Mouse (Mus musculus) CH12F3 (cell line): Measurements from ENCODE around the gene R3hdml.
"Not testable (repeated sequence)": the region's sequence is repeated elsewhere in the genome, so short reads cannot be mapped to it uniquely, and the experiment has no call there.

Source experiments
- in situ Hi-C: fragments of 300-500 bp; cut with MboI; formaldehyde crosslinking; loops from 2 replicates; pipeline ENCODE4 v1.14.3; 2020; ENCODE audit warnings: low sequenced_read_pairs

Gene R3hdml

DNA sequence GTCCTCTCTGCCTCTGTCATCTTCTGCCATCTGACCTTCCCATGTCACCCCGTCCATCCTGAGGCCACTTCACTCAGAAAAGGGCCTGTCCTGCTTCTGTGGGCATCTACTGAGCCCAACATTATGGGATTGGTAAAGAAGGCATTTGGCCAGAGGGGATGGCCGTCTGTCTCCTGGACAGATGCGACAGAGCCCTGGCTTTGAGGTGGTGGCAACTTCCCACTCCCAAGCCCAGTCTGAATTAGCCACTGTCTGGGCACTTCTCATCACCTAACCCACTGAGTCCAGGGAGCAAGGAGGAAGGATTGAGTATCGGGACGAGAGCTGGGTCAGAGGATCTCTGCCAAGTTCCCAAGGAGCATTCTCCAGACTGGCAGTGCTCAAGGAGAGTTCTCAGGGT, at the start of gene R3hdml:
Gene R3hdml, plus strand, starts transcription at position 301 of the 400 bp plus-strand sequence.
- in situ Hi-C loops, result no loop called here

DNA sequence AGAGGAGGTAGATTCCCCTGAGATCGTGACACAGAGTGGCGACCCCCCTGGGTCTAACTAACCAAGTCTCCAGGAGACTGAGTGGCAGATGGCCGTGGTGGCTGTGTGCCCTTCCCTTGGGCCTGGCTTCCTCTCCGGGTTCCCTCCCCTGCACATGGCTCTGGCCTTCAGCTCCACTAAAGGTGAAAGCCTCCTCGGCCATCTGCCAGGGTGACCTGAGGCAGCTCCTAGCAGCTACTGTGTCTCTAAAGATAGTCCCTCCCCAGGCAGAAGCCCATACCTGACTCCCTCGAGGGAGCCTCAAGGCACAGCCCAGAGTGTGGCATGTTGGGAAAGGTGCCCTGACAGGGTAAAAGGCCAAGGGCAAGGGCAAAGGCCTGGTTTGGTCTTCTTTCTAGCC, 48.6 kb upstream of the R3hdml start:
- in situ Hi-C loops, result no loop called here

DNA sequence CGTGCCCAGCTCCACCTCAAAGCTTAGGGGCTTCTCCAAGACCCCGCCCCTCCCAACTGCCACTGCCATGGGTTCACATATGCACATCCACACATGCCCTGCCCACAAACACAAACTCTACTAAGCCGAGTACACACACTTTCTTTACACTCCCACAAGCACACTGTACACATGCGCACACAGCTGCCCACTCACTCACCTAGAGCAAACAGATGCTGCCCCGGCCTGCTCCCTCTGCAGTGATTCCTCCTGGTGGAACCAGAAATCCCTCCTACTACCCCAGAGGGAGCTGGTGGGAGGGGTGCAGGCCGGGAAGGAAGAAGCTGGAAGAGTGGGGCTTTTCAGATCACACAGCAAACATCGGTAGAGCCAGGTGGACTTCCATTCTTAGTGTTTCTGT, 48.1 kb upstream of the R3hdml start:
- in situ Hi-C loops, result no loop called here

DNA sequence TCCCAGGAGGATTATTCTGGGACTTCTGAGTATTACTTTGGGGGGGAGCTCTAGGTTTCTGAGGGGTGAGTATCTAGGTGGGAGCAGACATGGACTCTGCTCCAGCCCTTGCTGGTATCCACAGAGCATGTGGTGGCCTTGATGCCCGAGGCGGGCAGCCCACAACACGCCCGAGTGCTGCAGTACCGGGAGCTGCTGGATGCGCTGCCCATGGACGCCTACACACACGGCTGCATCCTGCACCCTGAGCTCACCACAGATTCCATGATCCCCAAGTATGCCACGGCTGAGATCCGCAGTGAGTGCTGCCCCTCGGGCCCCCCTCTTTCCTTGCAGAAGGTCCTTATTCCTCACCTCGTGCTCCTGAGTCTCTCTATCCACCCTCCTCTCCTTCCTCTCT, 44.7 kb upstream of the R3hdml start:
- in situ Hi-C loops, result no loop called here

DNA sequence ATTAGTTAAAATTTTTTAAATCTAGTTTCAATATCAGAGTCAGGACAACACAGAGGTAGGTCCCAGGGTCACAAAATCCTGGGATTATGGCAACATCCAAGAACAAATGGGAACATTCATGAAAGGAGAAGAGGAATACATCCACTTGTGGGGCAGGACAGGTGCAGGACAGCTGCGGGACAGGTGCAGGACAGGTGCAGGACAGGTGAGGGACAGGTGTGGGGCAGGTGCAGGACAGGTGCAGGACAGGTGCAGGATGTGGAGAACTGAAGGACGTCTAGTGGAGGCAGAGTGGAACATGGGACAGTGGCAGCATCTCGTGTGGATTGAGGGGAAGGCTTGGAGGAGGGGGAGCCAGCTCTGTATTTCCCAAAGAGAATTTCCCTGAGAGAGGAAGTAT, 42.8 kb upstream of the R3hdml start:
- in situ Hi-C loops, result no loop called here

DNA sequence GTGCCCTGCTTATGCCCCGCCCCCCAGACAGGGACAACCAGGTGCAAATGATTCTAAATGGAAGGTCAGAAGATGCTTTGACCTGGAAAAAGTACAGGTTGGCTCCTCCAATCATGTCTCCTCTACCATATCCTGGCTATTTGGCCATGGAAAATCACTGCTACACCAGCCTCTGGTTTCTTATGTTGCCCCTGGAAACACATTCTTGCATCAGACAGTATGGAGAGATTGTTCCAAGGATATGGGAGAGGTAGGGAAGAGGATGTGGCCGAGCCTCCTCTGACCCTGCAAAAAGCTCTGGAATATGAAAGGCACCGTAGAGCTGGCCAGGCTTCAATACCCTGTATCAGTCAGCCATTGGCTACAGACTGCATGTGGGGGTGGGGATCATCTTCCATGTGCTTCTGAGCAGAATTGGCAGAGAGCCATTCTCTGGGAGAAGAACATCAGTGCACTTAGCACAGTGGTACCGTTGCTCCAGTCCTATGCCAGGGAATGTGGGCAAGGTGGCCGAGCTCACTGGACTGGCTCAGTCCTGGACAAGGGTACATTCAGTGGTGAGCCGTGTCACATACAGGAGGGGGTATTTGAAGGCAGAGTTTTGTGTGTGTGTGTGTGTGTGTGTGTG, 41.3 kb upstream of the R3hdml start:
- in situ Hi-C loops, result no loop called here

DNA sequence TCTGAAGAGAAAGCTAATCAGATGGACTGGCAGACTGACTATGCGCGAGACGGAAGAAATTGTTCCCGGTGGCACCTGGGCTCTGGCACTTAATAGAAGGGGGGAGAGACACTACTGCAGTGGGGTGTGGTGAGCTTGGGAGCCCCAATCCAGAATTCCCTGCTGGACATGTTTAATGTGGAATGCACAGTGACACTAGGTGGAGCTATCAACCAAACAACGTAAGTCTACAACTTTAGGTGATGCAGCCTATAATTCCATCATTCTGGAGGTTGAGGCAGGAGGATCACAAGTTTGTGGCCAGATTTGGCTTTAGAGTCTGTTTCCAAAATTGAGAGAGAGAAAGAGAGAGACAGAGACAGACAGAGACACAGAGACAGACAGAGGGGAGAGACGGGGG, 39.4 kb upstream of the R3hdml start:
- in situ Hi-C loops, result no loop called here

DNA sequence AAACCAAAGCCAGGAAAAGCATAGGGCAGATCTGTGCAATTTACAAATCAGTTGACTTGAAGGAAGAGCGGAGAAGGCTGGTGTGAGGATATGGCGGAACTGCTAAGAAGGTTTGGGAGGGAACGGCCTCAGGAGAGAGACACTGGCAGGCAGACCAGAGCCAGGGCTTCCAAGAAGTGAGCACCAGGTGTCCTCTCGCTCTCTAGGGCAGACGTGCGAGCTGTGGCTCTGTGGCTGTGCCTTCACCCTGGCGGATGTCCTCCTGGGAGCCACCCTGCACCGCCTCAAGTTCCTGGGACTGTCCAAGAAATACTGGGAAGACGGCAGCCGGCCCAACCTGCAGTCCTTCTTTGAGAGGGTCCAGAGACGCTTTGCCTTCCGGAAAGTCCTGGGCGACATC, 38.7 kb upstream of the R3hdml start:
- in situ Hi-C loops, result no loop called here

DNA sequence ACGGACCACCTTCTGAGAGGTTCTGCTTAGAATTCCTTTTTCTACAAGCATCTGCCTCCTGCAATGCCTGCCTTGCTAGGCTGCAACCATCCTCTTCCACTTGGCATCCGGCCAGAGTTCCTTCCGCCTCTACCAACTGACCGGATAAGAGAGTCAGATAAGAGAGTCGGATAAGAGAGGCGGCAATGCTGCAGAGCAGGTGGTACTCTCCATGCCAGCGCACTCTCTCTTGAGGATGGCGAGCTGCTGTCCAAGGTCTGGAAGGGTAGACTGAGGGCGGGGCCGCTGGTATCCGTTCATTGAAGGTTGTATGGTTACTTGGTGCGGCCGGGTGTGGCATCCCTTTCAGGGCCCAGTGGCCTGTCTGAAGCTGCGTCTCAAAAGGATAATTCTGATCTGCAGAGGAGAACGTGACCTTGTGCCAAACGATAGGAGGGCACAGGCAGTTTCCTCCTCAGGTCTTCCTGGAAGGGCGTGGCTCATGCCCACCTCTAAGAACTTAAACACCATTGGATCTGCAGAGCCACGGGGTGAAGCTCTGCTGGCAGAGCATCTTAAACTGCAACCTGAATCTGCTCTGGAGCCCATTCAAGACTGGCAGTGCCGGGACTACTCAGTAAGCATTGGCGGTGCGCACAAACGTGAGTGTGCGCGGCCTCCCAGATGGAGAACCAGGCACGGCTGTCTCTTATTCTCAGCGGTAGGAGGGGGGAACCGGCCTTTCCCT, 33.4 kb upstream of the R3hdml start:
- in situ Hi-C loops, result no loop called here

DNA sequence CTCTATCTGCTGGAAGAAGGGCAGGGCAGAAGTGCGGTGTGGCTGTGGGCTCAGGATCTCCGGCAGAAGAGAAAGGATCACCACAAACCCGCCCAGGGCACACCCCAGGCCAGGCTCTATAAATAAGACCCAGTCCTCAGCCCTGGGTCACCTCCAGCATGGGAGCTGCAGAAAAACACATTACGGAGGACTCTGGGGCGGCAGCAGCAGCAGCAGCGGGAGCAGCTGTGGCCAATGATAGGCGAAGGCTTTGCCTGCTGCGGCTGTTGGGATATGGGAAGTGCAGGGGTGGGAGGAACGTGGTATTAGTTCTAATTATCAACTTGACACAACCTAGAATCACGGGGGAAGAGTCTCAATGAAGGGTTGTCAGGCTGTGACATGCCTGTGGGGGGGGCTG, 32.7 kb upstream of the R3hdml start:
- in situ Hi-C loops, result no loop called here

DNA sequence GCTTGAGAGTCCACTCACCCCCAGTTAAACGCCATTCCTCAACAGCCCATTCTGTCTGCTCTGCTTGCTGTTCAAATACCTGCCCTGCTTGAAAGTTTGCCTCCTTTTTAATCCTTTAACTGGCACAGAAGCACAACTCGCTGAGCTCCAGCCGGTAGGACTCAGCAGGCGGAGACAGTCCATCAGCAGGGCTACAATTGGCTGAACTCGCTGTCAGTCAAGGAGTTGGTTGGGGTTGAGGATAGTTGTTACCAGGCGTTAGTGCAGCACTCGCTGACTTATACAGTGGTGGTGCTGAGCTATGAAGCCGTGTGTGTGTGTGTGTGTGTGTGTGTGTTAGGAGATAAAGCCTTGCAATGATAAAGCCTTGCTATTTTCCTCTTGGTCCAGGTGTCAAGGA, 31.5 kb upstream of the R3hdml start:
- in situ Hi-C loops, result no loop called here

DNA sequence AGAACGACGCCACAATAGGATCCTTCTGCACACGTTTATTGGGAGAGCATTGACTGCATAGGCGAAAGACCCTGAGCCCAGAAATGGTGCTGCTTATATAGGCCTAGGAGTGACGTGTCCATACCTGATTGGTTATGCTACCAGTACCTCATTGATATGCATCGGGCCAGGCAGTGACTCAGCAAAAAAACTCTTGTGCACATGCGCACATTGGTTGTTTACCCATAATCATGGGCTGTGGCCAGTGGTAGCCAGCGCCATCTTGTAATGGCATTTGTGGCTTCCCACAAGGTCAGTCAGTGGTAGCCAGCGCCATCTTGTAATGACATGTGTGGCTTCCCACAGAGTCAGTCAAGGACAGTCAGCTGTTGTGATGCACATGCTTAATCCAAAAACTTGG, 30.8 kb upstream of the R3hdml start:
- in situ Hi-C loops, result not testable (repeated sequence)

DNA sequence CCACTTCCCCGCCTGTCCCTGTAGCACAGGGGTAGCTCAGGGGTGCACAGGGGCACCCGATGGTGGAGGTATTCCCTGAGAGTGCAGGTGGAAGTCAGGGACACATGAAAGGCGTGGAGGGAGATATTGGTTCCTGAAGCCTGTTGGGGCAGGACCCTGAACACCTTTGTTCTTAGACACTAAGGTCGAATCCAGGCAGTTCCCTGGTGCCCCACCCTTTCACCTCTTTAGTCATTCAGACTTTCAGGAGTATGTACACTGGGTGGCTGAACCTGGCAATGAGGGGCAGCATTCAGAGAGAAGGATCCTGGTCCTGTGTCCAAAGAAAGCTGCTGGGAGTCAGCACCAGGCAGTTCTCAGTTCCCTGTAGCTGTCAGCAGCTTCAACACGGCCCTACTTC, 29.7 kb upstream of the R3hdml start:
- in situ Hi-C loops, result no loop called here

DNA sequence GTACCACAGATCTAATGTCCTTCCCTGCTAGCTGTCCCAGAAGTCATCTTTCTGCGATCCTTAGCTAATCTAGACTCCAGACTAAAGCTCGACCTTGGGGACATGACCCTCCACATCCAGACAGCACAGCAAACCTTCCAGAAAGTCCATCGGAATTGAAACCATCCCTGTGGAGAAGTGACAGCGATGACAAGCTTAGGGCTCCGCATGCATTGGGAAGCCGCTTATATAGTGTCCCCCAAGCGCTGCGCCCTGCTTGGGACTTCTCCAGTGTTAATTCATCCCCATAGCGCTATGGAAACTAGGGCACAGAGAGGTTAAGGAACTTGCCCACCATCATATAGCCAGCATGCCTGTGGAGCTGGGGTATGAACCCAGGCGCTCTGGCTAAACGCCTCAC, 29.3 kb upstream of the R3hdml start:
- in situ Hi-C loops, result no loop called here

DNA sequence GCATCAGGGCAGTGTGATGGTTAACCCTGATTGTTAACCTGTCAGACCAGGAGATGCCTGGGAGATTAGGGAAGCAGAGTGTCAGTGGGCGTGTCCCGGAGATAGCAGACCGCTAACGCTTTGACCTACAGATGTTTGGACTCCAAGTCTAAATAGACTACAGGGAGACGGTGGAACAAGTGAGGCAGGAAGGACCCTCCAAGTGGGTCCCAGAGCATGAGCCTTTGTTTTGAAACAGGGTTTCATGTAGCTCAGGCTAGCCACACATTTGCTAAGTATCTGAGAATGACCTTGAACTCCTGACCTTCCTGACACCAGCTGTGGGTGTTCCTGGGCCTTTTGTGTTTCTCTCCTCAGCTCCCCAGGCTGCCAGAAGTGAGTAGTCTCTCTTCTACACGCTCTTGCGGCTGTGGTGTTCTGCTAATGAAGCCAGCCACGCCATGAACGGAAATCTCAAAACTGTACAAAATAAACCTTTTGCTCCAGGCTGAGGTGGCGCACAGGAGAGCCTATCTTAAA, 28.8 kb upstream of the R3hdml start:
- in situ Hi-C loops, result no loop called here

DNA sequence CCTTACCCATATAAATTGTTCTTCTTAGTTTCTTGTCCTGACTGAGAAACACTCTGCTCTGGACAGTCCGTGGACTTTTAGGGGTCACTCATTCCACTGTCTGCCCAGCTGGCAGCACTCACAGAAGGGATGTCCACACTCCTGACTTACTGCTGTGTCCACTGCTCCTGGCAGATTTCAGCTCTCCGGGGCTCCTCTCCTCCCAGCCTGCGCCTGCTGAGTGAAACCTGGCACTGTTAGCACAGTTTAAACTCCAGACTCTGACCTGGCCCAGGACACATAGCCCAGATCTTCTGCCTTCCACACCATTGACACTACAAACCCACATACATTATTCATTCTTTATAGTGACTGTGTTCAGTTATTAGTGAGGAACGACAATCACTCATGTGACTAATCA, 28.1 kb upstream of the R3hdml start:
- in situ Hi-C loops, result no loop called here

DNA sequence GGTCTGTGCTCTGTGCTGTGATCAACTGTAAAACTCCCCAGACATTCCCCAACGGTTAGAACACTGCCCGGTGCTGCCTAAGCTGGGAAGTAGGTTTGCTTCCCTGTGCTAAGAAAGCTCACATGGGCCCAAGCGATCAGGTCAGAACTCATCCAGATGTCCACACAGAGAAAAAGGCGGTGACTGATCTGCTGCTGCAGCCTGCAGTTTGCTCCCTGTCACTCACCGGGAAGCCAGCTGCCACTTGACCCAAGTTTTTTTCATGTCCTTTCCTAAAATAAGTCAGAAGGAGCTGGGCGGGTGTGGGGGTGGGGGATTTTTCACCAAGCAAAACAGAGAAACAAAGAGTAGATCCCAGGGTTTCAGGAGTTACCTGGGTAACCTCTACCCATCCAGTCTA, 27.6 kb upstream of the R3hdml start:
- in situ Hi-C loops, result no loop called here

DNA sequence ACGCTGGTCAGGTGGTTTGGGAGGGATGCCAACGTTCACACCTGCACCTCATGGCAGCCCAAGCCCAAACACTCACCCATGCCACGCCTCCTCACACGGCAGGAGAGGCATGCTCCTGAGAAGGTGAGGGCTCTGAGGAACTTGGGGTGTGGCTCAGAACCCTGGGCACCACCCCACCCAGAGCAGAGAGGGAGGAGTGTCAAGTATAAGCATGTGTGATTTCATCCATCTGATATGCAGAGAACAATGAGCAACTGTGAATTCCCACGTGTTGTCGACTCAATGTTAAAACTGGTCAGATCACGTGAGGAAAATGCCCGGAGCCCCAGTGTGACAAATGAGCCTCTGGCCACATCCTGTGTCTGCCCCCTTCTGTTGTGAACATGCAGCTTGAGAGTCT, 25.3 kb upstream of the R3hdml start:
- in situ Hi-C loops, result no loop called here

DNA sequence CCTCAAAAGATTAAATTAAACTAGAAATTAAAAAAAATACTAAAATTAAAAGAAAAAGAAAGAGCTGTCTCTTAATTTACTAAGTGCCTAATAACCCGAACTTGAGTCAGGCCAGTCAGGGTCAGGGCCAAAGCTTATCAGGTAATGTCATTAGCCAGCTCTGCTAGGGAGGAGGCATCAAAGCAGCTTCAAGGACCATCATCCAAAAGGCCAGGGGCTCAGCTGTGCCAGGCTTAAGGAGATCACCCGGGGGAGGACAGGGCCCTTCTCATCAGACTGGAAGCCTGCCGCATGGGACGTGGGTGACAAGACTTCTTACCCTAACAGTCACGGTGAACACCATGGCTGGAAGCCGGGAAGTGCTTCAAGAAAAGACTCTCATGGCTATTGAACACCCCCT, 24.5 kb upstream of the R3hdml start:
- in situ Hi-C loops, result no loop called here

DNA sequence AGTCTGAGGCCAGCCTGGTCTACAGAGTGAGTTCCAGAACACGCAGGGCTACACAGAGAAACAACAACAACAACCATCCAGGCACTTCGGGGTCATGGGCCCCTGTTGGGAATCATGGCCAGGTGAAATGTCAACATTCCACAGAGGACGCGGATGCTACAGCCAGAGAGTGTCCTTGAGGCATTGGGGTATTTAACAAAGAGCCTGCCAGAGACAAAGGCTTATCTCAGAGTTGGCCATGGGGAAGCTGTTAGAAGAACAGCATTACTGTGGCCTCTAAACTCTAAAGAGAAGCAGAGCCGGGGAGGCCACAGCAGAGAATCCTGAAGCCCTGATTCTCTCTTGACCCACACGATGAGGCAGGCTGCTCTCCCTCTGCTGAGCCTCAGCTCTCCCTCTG, 23.3 kb upstream of the R3hdml start:
- in situ Hi-C loops, result no loop called here

DNA sequence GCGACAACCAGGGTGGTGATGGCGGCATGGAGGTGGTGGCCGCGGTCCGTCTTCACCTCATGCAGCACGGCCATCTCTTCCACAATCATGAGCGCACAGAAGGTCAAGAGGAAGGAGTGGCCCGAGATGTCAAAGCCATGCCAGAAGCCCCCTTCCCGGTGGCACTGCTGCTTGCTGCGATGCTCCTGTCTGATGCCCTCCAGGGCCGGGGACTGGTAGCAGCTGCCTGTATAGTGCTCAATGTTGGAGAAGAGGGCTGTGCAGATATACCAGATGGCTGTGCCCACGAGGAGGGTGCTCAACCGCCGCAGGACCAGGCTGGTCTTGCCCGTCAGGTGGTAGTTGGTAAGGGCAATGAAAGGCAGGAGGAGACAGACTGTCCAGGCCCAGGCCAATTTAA, 22.4 kb upstream of the R3hdml start:
- in situ Hi-C loops, result no loop called here

DNA sequence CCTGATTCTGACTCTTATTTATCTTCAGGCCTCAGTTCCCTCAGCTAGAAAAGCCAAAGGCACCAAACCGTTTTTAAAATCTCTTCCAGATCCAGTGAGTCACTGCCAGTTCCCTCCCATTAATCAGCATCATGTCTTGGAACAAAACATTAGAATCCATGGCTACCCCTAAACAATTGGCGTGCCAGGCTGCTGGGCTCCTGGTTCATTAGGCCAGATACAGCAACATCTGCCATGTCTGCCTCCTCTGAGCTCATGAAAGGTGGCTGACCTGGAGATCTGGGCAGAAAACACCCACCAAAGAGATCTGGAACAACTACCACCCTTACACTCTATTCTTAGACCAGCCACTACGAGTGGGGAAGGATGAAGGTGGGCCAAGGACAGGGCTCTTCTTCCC, 21.0 kb upstream of the R3hdml start:
- in situ Hi-C loops, result no loop called here
